Mouse (Mus musculus) right cerebral cortex, adult 2 months (tissue): ENCODE measurements around the gene Efcab11.

Experiments used
- DNase-seq, 2 experiments: peaks; one replicate each; pipeline ENCODE4 v3.0.0; 2021 to 2022; ENCODE audit warnings: low spot score in 2 of 2

The Efcab11 gene

DNA sequence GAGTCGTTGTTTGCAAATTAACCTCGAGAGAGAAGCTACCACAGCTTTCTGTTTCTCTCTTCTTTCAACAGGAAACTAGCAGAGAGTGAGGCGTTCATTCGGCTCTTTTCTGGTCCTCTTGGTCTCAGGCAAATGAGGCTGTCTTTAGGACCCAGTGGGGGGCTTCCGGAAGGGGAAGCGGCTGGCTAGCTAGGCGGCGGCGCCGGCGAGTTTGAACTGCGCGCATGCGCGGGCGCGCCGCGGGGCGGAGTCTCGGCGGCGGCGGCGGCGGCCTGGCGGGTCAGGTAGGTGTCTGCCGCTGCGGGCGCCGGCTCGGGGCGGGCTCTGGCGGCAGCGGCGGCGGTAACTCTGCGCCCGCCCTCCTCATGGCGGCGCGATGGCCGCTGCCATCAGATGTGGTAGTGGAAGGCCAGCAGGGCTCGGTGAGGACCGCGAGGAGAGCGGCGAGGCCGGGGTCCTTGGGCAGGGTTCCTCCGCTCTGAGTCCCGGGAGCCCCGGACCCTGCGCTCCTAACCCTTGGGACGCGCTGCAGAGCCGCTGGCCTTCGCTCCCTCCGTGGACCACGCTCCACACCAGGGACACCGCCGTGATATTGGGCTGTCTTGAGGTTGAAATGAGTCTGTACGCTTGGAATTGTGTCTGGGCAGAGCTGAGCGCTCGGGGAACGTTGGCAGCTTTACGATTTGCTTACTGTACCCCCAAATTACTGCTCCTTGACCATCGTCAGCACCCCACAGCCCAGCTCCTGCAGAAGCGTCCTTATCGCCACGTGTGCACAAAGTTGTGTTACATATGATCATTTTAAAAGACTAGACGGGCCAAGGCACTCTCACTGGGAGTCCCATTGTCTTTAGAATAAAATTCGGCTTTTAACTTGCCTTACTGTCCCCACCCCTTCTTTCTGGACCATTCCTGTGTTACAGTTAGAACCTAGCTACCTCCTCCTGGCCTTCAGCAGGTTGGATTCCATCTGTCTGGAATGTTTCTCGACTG lies at the start of gene Efcab11, which contains the start of gene Tdp1:
Gene Efcab11 (minus strand): TSS at position 171 of the 993 bp plus-strand sequence.
Gene Tdp1 (plus strand): TSS at position 249 of the 993 bp plus-strand sequence.
- peak; percentile 88 to 89 for DNase-seq

GRCm38 (mm10) chr12:99933630-99934029 lies 49.4 kb upstream of the Efcab11 start:
- no peak for DNase-seq

- DNase-seq = peak in 1 of 2 experiments; percentile 35
These were observed 48.0 kb upstream of the Efcab11 start for GRCm38 (mm10) chr12:99932245-99932644.

DNA sequence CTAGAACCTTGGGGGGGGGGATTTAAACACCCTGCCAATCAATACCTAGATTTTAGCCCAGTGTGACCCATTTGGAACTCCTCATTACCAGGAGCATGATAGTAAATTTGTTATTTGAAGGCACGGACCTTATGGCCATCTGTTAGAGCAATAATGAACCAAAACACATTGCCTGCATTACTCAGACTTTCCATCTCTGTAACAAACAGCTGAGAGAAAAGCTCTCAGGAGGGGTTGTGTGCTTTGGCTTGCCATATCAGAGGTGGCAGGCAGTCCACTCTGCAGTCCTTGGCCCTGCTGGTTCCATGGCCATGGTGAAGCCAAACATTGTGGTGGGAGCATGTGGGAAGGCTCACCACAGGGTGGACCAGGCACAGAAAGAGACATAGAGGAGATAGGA lies 44.9 kb upstream of the Efcab11 start:
- no peak for DNase-seq

DNA sequence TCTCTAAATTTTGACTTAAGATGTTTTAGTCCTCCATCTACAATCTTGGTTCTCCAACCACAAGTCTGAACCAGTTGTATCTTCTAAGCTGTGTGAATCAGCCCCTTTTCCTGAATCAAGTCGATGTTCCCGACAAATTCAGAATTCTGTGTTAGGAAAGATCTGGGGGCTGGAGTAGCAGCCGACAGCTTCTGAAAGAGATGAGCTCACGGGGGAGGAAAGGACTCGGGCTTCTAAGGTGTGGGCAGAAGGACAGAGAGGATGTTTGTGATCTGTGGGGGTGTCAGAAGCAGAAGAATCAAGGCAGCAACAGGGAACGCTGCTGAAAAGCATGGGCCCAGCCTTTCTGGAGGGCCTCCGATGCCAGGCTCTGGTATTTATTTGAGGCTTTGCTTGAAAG lies 44.1 kb upstream of the Efcab11 start:
- DNase-seq = peak; percentile 53 to 74

DNA sequence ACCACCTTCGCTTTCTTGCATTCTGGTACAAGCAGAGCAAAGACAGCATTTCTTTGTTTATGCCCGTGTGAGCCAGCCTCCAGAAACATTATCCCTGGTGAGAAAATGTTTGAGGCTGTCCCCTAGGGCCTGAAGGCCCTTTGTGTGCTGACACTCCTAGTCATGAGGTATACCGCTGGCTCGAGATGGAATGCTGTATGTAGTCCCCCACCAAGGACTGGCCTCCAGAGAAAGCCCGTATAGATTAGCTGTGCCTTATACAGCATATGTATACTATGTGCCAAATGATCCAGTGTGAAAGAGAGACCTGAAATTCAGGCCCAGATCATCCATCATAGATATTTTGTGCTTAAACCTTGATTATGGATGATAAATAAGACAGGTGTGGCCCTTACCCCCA lies 39.5 kb upstream of the Efcab11 start:
- no peak for DNase-seq

DNA sequence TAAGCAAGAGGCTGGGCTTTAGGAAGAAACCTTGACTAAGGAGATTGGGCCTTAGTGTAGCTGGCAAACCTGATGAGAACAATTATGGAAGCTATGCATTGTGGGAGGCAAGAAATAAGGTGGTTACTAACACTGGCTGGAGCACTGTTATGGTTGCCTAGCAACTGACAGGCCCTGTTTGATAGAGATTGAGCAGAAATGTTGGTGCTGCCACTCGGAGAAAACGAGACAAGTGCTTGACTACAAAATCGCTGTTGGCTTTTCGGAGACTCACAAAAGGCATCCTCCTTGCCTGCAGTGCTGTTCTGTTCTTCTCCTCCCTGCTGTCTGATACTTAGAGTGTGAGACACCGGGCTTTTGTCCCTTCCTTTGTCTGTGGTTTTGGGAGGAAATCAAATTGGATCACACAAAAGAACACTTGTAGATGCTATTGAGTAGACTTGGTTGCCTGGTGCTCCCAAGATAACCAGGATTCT lies 38.9 kb upstream of the Efcab11 start:
- peak; percentile 33 to 40 for DNase-seq

DNA sequence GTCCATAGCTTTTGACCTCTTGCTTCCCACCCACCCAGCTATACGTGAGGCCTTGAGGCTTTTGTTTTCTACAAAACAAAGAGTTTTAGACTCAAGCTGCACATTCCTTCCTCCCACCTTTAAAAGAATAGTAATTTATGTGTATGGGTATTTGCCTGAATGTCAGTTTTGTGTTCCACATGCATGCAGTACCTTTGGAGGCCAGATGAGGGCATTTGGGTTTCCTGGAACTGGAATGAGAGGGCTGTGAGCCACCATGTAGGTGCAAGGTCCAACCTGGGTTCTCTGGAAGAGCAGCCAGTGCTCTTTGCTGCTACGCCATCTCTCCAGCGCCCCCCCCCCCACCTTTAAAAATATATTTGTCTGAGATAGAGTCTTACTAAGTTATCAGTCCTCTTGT lies 36.8 kb upstream of the Efcab11 start:
- DNase-seq = no peak

GRCm38 (mm10) chr12:99919636-99920035 lies 35.4 kb upstream of the Efcab11 start:
- no peak for DNase-seq

DNA sequence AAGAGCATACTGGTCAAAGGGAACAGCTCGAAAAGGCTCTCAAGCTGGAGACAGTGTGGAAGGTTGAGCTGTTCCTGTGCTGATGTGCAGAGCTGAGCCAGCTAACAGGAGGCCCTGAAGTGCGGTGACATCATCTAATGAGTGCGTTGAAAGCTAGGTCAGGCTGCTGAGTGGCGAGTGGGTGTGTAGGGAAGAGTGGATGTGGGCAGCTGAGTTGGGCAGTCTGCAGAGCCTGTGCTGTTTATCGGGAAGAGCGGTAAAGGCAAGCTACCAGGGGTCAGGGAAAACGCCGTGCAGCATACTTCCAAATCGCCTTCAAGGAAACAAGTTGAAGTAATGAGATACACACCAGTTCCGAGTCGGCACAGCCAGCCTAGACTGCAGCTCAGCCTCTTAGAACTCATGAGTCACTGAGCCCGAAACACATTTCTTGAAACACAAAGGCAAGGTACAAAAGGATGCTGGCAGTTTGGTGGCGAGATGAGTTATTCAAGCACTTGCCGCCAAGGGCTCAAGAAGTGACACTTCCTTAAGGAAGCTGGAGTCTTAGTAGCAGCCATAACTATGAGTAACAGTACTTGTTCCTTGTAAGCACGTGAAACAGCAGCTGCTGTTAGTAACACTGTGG lies 33.7 kb upstream of the Efcab11 start:
- peak; percentile 64 to 68 for DNase-seq

- no peak for DNase-seq
These were observed 27.2 kb upstream of the Efcab11 start for GRCm38 (mm10) chr12:99911466-99911865.

GRCm38 (mm10) chr12:99904537-99904936 lies 20.3 kb upstream of the Efcab11 start:
- peak; percentile 34 to 39 for DNase-seq

DNA sequence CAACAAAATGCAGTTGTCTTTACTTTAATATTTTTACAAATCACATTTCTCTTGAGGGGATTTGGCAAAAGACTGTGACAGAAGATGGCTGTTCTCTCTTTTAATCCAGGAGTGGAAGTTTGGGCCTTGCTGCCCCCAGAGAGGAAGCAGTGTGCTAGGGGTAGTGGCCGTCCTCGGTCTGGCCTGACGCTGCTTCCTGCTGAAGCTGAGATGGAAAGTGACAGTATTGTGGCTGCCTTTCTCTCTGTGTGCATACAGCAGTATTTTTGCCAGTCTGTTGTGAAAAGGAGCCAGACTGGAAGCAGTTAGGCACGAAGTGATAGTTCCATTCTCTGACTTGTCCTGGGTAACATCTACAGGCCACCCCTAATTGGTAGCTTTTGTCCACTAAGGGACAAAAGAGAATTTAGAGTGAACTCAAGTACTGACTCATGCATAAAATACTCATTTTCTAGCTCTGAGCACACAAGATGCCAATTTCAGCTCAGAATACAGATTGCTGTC lies 18.7 kb upstream of the Efcab11 start:
- no peak for DNase-seq

DNA sequence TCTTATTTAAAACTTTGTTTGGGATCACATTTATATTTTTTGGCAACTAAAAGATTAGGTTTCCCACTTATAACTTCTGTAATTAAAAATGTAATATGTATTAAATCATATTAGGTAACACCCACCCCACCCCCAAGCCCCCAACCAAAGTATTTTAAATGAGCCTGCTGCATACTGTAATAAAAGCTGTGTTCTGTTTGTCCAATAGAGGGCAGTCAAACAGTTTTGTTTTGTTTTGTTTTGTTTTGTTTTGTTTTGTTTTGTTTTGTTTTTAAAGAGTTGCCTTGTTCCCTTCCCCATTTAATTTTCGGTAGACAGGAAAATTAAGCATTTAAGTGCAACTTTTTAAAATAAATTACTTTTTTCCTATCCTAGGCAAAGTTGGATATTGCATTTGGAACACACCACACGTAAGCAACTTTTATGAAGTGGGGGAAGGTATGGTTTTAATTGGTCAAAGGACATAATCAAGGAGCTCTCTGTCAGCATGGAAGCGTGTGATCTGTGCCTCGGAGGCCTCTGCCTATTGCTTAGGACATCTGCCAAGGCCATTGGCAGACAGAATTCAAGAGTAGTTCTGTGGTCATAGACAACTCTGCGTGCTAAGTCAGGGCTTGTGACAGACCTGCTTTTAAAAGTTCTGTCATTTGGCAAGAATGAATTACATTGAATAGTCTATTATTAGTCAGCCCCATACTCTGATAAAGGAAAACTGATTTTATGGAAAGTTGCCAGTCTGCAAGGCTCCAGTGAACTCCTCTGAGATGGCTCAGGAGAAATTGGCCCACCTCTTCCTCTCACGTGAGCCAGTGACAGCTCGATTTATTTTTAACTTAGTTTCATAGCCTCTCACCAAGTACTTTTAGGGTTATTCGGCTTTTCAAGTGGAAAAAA lies 18.0 kb upstream of the Efcab11 start:
- DNase-seq = no peak

DNA sequence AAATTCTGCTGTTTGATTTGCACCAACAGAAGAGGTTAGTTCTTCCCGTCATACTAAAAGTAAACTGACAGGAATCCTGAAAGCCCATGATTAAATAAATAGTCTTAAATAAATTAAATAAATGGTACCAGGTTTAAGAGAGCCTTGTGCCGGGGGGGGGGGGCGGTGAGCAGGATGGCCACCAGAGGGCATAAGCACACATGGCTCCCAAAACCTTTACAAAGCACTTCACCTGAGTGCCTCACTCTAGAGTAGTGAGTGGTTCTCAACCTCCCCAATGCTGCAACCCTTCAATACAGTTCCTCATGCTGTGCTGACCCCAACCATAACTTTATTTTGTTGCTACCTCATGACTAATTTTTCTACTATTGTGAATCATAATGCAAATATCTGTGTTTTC lies 15.8 kb upstream of the Efcab11 start:
- DNase-seq = no peak

DNA sequence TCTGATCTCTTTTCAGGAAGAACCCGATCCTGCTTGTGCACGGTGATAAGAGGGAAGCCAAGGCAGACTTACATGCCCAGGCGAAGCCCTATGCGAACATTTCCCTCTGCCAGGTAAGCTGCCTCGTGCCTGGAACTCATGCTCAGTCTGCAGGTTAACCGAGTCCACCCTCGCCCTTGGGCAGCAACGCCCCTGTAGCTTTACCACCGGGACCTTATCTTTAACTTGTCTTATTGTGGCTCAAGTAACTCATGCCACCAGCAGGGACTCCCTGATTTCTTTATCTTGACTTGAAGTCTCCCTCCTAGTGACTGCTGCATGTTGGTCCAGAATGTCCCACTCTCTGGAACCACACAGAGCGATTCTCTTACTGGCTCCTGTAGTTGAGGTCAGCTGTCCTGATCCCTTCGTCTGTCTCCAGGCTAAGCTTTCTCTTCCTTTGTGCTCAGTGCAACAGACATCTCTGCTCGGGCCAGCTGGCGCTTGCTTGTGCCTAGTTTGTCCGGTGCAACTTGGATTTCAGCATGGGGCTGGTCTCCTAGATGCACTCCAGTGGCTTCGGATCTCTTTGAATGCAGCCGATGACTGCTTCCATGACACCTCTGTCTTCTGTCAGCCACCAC lies 14.1 kb upstream of the Efcab11 start:
- DNase-seq = no peak

GRCm38 (mm10) chr12:99897846-99898245 lies 13.6 kb upstream of the Efcab11 start:
- DNase-seq = no peak

- DNase-seq = no peak
These were observed 1.2 kb upstream of the Efcab11 start for GRCm38 (mm10) chr12:99885282-99885901.

DNA sequence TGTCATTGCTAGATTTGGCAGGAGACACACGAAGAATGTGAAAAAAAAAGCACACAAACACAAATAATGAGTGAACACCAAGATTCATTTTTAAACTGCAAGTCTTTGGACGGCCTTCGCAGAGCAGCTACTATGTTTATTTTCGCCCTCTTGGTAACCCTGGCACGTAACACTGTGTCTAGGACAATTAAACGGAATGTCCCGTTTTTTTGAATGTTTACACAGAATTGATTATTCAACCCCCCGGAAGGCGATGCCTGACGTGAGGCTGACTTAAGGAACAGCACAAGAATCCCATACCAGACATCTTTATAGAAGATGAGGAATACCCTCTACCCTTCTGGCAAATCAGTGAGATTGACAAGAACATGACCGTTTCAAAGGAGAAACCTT lies 530 bp downstream of the Efcab11 start:
- DNase-seq = peak in 1 of 2 experiments; percentile 26

DNA sequence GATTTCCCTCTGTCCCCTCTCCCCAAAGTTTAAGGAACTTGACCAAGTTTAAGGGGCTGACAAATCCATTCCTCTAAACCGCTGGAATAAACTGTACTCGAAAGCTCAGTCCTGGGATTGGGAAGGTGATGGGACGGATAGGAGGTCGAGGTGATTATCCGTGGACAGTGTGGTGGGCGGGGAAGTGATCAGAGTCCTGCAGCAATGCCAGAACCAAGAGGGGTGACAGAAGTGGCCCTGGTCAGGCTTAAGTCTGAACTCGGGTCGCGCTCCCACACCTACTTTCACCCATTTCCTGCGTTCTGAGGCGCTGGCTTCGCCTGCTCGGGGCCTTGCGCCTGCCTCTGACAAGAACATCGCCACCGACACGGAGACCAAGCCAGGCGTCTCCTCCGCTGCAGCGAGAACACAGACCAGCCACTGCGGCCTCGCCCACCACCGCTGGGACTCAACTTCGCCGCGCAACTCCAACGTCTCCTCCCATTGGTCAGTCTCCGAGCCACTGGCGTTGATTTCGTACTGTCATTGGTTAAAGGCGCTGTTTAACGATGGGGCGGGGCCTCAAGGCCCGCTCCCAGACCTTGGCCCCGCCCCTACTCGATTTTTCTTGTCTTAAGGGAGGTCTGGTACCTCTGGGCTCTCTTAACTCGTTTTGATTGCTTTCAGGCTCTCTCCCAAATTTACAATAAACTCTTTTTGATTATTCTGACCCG lies 1.1 kb downstream of the Efcab11 start:
- peak; percentile 86 to 87 for DNase-seq
